In the genomic region with DNA sequence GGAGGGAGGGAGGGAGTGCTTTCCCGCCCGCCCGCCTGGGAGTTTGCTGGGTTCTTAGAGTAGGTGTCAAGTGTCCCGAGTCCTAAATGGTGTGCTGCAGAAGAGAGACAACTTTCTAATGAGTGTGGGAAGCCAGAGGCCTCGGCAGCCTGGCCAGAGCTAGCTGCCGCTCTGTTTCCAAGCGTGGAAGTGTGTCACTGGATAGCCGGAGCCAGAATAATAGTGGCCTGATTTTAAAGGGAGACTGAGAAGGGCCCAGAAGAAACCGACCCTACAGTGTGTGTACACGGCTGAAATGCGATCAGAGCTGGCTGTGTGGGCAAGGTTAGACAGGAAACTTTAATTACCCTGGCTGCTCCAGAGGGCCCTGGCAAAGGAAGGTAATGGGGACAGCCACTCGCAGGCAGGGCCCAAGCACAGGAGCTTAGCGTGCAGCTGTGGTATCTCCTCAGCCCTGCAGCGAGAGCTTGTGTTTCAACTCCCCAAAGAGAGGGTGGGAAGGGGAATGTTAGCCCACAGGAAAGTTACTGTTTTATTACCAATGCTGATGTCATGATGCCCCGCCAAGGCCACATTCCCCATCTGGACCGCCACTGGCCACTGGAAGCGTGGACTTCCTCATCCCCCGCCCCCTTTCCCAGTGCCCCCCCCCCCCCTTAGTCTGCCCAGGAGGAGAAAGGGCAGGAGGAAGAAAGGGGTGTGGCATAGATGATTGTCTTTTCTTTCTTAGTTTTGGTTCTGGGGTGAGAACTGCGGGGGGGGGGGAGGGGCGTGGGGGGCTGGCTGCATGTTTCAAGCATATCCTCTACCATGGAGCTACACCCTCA, we compare ENCODE assay signal across 8 mouse cellular contexts. TPM values are rescaled to one million over a fixed set of nuclear protein-coding genes. Genes with fewer than 3 reads are reported as not detected.
DNase-seq lines count a peak whose midpoint lies in the region; ATAC-seq lines count a peak whose summit lies in the region.

No protein-coding gene starts in this region.

- peak; percentile 17 for DNase-seq in right cerebral cortex, adult 18-20 months
- no peak for DNase-seq in right cerebral cortex, postnatal 36 days (ENCODE audit: low spot score in 2 of 2)
- peak; percentile 43 for DNase-seq in forebrain, embryonic 14.5 days (ENCODE audit: low spot score)
- DNase-seq in neural tube, embryonic 11.5 days (ENCODE audit: low spot score): no peak
- no peak for DNase-seq in thymus, adult 18-20 months
- DNase-seq in thymus, postnatal 10 days (ENCODE audit: low spot score in 2 of 2): no peak
- no peak for DNase-seq in urinary bladder, postnatal 25 days (ENCODE audit: low spot score)

- H3K4me3 ChIP-seq in forebrain, embryonic 14.5 days (ENCODE audit: low read depth, low read length): no peak overlapping the region
- no peak overlapping the region for H3K4me3 ChIP-seq in hindbrain, embryonic 12.5 days
- no peak overlapping the region for H3K4me3 ChIP-seq in neural tube, embryonic 11.5 days (ENCODE audit: low read depth, low read length)

- H3K4me2 ChIP-seq in forebrain, embryonic 14.5 days (ENCODE audit: low read length): no peak overlapping the region
- H3K4me2 ChIP-seq in hindbrain, embryonic 12.5 days (replicated peaks): peak overlapping the region; percentile 3; the same call in 1 of the 2 replicates
- H3K4me2 ChIP-seq in neural tube, embryonic 11.5 days (ENCODE audit: low read depth): no peak overlapping the region

- no peaks in the 10 kb centered on the region for H3K9me3 ChIP-seq in forebrain, embryonic 14.5 days (replicated peaks; ENCODE audit: control insufficient read depth, low read length)
- H3K9me3 ChIP-seq in hindbrain, embryonic 12.5 days (replicated peaks): no peaks in the 10 kb centered on the region
- H3K9me3 ChIP-seq in neural tube, embryonic 11.5 days (ENCODE audit: control insufficient read depth, low read length): no peaks in the 10 kb centered on the region

- no peak for ATAC-seq in forebrain, embryonic 14.5 days
- ATAC-seq in hindbrain, embryonic 12.5 days (ENCODE audit: low FRiP score): no peak
- no peak for ATAC-seq in neural tube, embryonic 11.5 days (ENCODE audit: insufficient read depth, low FRiP score, low TSS enrichment)

- 10% methylated on average over 18 of the region's 20 CpGs for WGBS in forebrain, embryonic 14.5 days
- WGBS in hindbrain, embryonic 12.5 days: 5% methylated on average over 19 of the region's 20 CpGs
- WGBS in neural tube, embryonic 11.5 days: 4% methylated on average over 20 of the region's 20 CpGs

- H3K36me3 ChIP-seq in forebrain, embryonic 14.5 days (ENCODE audit: control insufficient read depth, insufficient read depth, low read length): no peaks in the 10 kb centered on the region
- no peaks in the 10 kb centered on the region for H3K36me3 ChIP-seq in hindbrain, embryonic 12.5 days
- no peaks in the 10 kb centered on the region for H3K36me3 ChIP-seq in neural tube, embryonic 11.5 days (ENCODE audit: control insufficient read depth, insufficient read depth, low read length)

- peaks cover 3% of the 10 kb centered on the region; the same call in 1 of the 2 replicates for H3K4me1 ChIP-seq in forebrain, embryonic 14.5 days (ENCODE audit: control insufficient read depth, insufficient read depth, low read length)
- H3K4me1 ChIP-seq in hindbrain, embryonic 12.5 days: peaks cover 19% of the 10 kb centered on the region
- H3K4me1 ChIP-seq in neural tube, embryonic 11.5 days (ENCODE audit: control insufficient read depth, insufficient read depth, low read length): no peaks in the 10 kb centered on the region

- H3K9ac ChIP-seq in forebrain, embryonic 14.5 days (ENCODE audit: low read length): no peak overlapping the region
- no peak overlapping the region for H3K9ac ChIP-seq in hindbrain, embryonic 12.5 days
- H3K9ac ChIP-seq in neural tube, embryonic 11.5 days (ENCODE audit: low read length): peak overlapping the region; percentile 11; the same call in 1 of the 2 replicates

- H3K27ac ChIP-seq in forebrain, embryonic 14.5 days (ENCODE audit: low read depth, low read length): 0 out of 2 replicates have a peak overlapping the region, but pooled peaks have one; percentile 18
- H3K27ac ChIP-seq in hindbrain, embryonic 12.5 days: peak overlapping the region; percentile 55; the same call in 1 of the 2 replicates
- H3K27ac ChIP-seq in neural tube, embryonic 11.5 days (ENCODE audit: low read depth, low read length): no peak overlapping the region

- peaks cover 17% of the 10 kb centered on the region for H3K27me3 ChIP-seq in forebrain, embryonic 14.5 days (replicated peaks; ENCODE audit: control insufficient read depth, insufficient read depth, low read length)
- peaks cover 51% of the 10 kb centered on the region for H3K27me3 ChIP-seq in hindbrain, embryonic 12.5 days
- H3K27me3 ChIP-seq in neural tube, embryonic 11.5 days (ENCODE audit: control insufficient read depth, insufficient read depth, low read length): peaks cover 16% of the 10 kb centered on the region

RNA-seq across cellular contexts. Expression of a gene that starts 6.7 kb away (rescaled TPM):
- polyA plus RNA-seq in forebrain, embryonic 14.5 days (2014; fragmentation: Nextera tagmentation; extraction: Ambion mirVana): 0.48 and 0.68 TPM in 2 replicates
- polyA plus RNA-seq in hindbrain, embryonic 12.5 days (2016; fragmentation: Nextera tagmentation; extraction: Ambion mirVana): 0.40 TPM in 2 replicates
- polyA plus RNA-seq in neural tube, embryonic 11.5 days (2014; fragmentation: Nextera tagmentation; extraction: Ambion mirVana): 0.51 and 0.58 TPM in 2 replicates

RNA-seq across cellular contexts. Expression of a gene that starts 55.9 kb away (rescaled TPM):
- polyA plus RNA-seq in forebrain, embryonic 14.5 days (2014; fragmentation: Nextera tagmentation; extraction: Ambion mirVana): 50.0 and 53.6 TPM in 2 replicates
- 66.4 and 68.0 TPM in 2 replicates for polyA plus RNA-seq in hindbrain, embryonic 12.5 days (2016; fragmentation: Nextera tagmentation; extraction: Ambion mirVana)
- polyA plus RNA-seq in neural tube, embryonic 11.5 days (2014; fragmentation: Nextera tagmentation; extraction: Ambion mirVana): 51.5 and 62.9 TPM in 2 replicates

RNA-seq across cellular contexts. Expression of a gene that starts 57.1 kb away (rescaled TPM):
- polyA plus RNA-seq in forebrain, embryonic 14.5 days (2014; fragmentation: Nextera tagmentation; extraction: Ambion mirVana): 56.6 and 61.9 TPM in 2 replicates
- polyA plus RNA-seq in hindbrain, embryonic 12.5 days (2016; fragmentation: Nextera tagmentation; extraction: Ambion mirVana): 148 and 150 TPM in 2 replicates
- 129 and 135 TPM in 2 replicates for polyA plus RNA-seq in neural tube, embryonic 11.5 days (2014; fragmentation: Nextera tagmentation; extraction: Ambion mirVana)

Comparison
In these comparisons a context has a peak if more than half of its experiments do, and no peak if none do; other contexts are left out.
1. DNase-seq: peak in right cerebral cortex, adult 18-20 months (single experiment) and forebrain, embryonic 14.5 days (single experiment); none in right cerebral cortex, postnatal 36 days (0 of 2), neural tube, embryonic 11.5 days (single experiment), thymus, adult 18-20 months (0 of 2), thymus, postnatal 10 days (0 of 2) and urinary bladder, postnatal 25 days (single experiment).